Mouse (Mus musculus) cerebellum, adult 2 months (tissue): ENCODE measurements around the gene Elob. TPM values are rescaled to one million over a fixed set of nuclear protein-coding genes. Genes with fewer than 3 reads are reported as not detected.

Source experiments
- DNase-seq, 2 experiments: peaks; one replicate each; pipeline ENCODE4 v3.0.0; 2021
- H3K27ac ChIP-seq: fragments of 200-500 bp; 2 replicates; pipeline ENCODE4 v1.5.1; 2012; ENCODE audit warnings: low read length, control low read depth, inconsistent platforms; ENCODE audit not compliant: insufficient read depth
- H3K27me3 ChIP-seq: fragments of 200-500 bp; 2 replicates; pipeline ENCODE4 v1.6.1; 2012; ENCODE audit warnings: inconsistent platforms, mild to moderate bottlenecking, low read length, moderate library complexity; ENCODE audit not compliant: control insufficient read depth, insufficient read depth
- H3K4me1 ChIP-seq: fragments of 200-500 bp; 2 replicates; pipeline ENCODE4 v1.6.1; 2011; ENCODE audit warnings: low read length; ENCODE audit not compliant: control insufficient read depth, insufficient read depth
- H3K4me3 ChIP-seq: fragments of 200-500 bp; replicated peaks from 2 replicates; pipeline ENCODE3; 2011; ENCODE audit warnings: mild to moderate bottlenecking, low read depth, low read length, control low read depth; ENCODE audit not compliant: insufficient read depth
- CTCF ChIP-seq: fragments of 200-500 bp; IDR thresholded peaks from 2 replicates; pipeline ENCODE4 v1.5.1; 2011; ENCODE audit warnings: low read depth, mild to moderate bottlenecking, control low read depth, low read length, moderate library complexity, borderline replicate concordance; ENCODE audit not compliant: insufficient read depth
- POLR2A ChIP-seq: fragments of 200-500 bp; IDR thresholded peaks from 2 replicates; pipeline ENCODE4 v1.6.1; 2011; ENCODE audit warnings: low read length, control low read depth, borderline replicate concordance; ENCODE audit not compliant: insufficient read depth
- WGBS: fragments of 180-500 bp; shearing (Covaris S2); methylation state at CpG from one replicate; pipeline ENCODE4 v1.1.7; 2018; 5-methylcytosine and 5-hydroxymethylcytosine counted together
- polyA plus RNA-seq: library from polyadenylated mRNA; depleted of rRNA; stranded (reverse); fragments of >200 nt; gene quantifications from 2 replicates; pipeline ENCODE4 v1.2.3, GENCODE M21; 2012

Elob gene
- polyA plus RNA-seq, 1 experiment = 628 TPM

- Histone ChIP-seq H3K27me3 (no peaks in the 10 kb centered on the region), H3K4me1 (no peaks in the 10 kb centered on the region), H3K27ac (no peak overlapping the region), H3K4me3 (no peak overlapping the region)
- no peak for DNase-seq
- no peak for TF ChIP-seq POLR2A
- no peak for TF ChIP-seq CTCF
- 45% methylated on average over 23 of the region's 23 CpGs for WGBS
Observed at GRCm38 (mm10) chr17:23843141-23843811, 14.3 kb upstream of the Elob start.

- peak; percentile 44 to 47 for DNase-seq
- no peaks in the 10 kb centered on the region for H3K27me3 ChIP-seq
- no peak overlapping the region for H3K27ac ChIP-seq
- TF ChIP-seq POLR2A (no peak), CTCF (peak; percentile 64)
- WGBS = 29% methylated on average over 4 of the region's 4 CpGs
- no peak overlapping the region for H3K4me3 ChIP-seq
- no peaks in the 10 kb centered on the region for H3K4me1 ChIP-seq
Observed at GRCm38 (mm10) chr17:23841145-23841544, 12.2 kb upstream of the Elob start.

- no peak within 1 kb of the TSS for H3K4me3 ChIP-seq
- H3K27me3 ChIP-seq = no peaks in the 10 kb centered on the region
- H3K27ac ChIP-seq = no peak within 1 kb of the TSS
- DNase-seq = no peak
- no peak for TF ChIP-seq CTCF
- TF ChIP-seq POLR2A = no peak
- WGBS = 77% methylated on average over 8 of the region's 8 CpGs
- no peaks in the 10 kb centered on the region for H3K4me1 ChIP-seq
Observed at GRCm38 (mm10) chr17:23836006-23836575, 7.2 kb upstream of the Elob start, which contains the start of gene Prss33. TSS of gene Prss33 (minus strand) at chr17:23836056.

GRCm38 (mm10) chr17:23831201-23831600 lies 2.3 kb upstream of the Elob start:
- 89% methylated on average over 1 of the region's 1 CpGs for WGBS
- no peak for DNase-seq
- Histone ChIP-seq H3K27me3 (no peaks in the 10 kb centered on the region), H3K4me1 (no peaks in the 10 kb centered on the region), H3K4me3 (no peak overlapping the region), H3K27ac (no peak overlapping the region)
- TF ChIP-seq POLR2A = no peak
- TF ChIP-seq CTCF = no peak

- WGBS = under 1% methylated on average over 47 of the region's 47 CpGs
- H3K27ac ChIP-seq = peak overlapping the region; percentile 48; the same call in 1 of the 2 replicates
- H3K4me3 ChIP-seq = peak overlapping the region; percentile 80
- DNase-seq = peak; percentile 61 to 76
- no peak for TF ChIP-seq POLR2A
- TF ChIP-seq CTCF = no peak
- no peaks in the 10 kb centered on the region for H3K27me3 ChIP-seq
- no peaks in the 10 kb centered on the region for H3K4me1 ChIP-seq
Observed at GRCm38 (mm10) chr17:23828271-23829001, 500 bp downstream of the Elob start.

- no peak for DNase-seq
- Histone ChIP-seq H3K27ac (no peak overlapping the region), H3K27me3 (no peaks in the 10 kb centered on the region), H3K4me1 (no peaks in the 10 kb centered on the region), H3K4me3 (no peak overlapping the region)
- no peak for TF ChIP-seq POLR2A
- TF ChIP-seq CTCF = no peak
- WGBS = 85% methylated on average over 4 of the region's 4 CpGs
Observed at GRCm38 (mm10) chr17:23825591-23825990, 3.3 kb downstream of the Elob start.

GRCm38 (mm10) chr17:23823614-23824013 lies 5.3 kb downstream of the Elob start:
- no peak overlapping the region for H3K4me3 ChIP-seq

More at GRCm38 (mm10) chr17:23823614-23824013, 5.3 kb downstream of the Elob start:
- no peak overlapping the region for H3K27ac ChIP-seq
- no peaks in the 10 kb centered on the region for H3K27me3 ChIP-seq
- DNase-seq = no peak
- WGBS = 84% methylated on average over 12 of the region's 12 CpGs
- no peak for TF ChIP-seq POLR2A
- TF ChIP-seq CTCF = no peak
- no peaks in the 10 kb centered on the region for H3K4me1 ChIP-seq
